Mouse (Mus musculus) layer of hippocampus, postnatal 14 days (tissue): Measurements from ENCODE around the gene Zfp281. TPM values are rescaled to one million over a fixed set of nuclear protein-coding genes. Genes with fewer than 3 reads are reported as not detected.
A peak's percentile ranks its signal among the peaks of the same experiment; 100 is the strongest.

ENCODE experiments used
- DNase-seq, 2 experiments: peaks; one replicate each; pipeline ENCODE4 v3.0.0; 2021 to 2022; ENCODE audit warnings: low spot score in 2 of 2, mixed read lengths in 1 of 2
- long read RNA-seq, 2 experiments: library from polyadenylated mRNA; stranded (forward); transcript quantifications; one replicate each; pipeline ENCODE4 v2.0.0; 2021
- total RNA-seq, 2 experiments: library from RNA; stranded (reverse); gene quantifications; 2 replicates each; pipeline ENCODE4 v1.2.3; 2021

The Zfp281 gene
- 10 to 100 TPM; 30.7 to 31.3 TPM for total RNA-seq
- long read RNA-seq, experiment 1, full-length matches to known transcripts: 24 of 38 reads
- long read RNA-seq, experiment 1, partial matches to known transcripts: 0 of 38 reads
- long read RNA-seq, experiment 1, other reads (novel, unspliced or antisense): 14 of 38 reads
- long read RNA-seq, experiment 2, full-length matches to known transcripts: 22 of 42 reads
- long read RNA-seq, experiment 2, partial matches to known transcripts: 0 of 42 reads
- long read RNA-seq, experiment 2, other reads (novel, unspliced or antisense): 20 of 42 reads

- peak; percentile 93 to 97 for DNase-seq
Observed at GRCm38 (mm10) chr1:136624146-136625018, at the start of gene Zfp281. Gene Zfp281, plus strand, starts transcription at chr1:136624901.

- DNase-seq: no peak
Observed at GRCm38 (mm10) chr1:136577890-136578663, 46.6 kb upstream of the Zfp281 start.

GRCm38 (mm10) chr1:136579360-136579759, 45.3 kb upstream of the Zfp281 start:
- DNase-seq: no peak

- DNase-seq: no peak
Observed at GRCm38 (mm10) chr1:136580266-136580665, 44.4 kb upstream of the Zfp281 start.

GRCm38 (mm10) chr1:136581841-136582240, 42.9 kb upstream of the Zfp281 start:
- no peak for DNase-seq

GRCm38 (mm10) chr1:136587761-136588405, 36.8 kb upstream of the Zfp281 start:
- DNase-seq: no peak

GRCm38 (mm10) chr1:136588908-136589307, 35.8 kb upstream of the Zfp281 start:
- no peak for DNase-seq

GRCm38 (mm10) chr1:136592741-136593140, 32.0 kb upstream of the Zfp281 start:
- DNase-seq: no peak

GRCm38 (mm10) chr1:136594235-136594850, 30.4 kb upstream of the Zfp281 start:
- no peak for DNase-seq

- DNase-seq: no peak
Observed at GRCm38 (mm10) chr1:136596821-136597220, 27.9 kb upstream of the Zfp281 start.

- no peak for DNase-seq
Observed at GRCm38 (mm10) chr1:136598286-136598685, 26.4 kb upstream of the Zfp281 start.

- no peak for DNase-seq
Observed at GRCm38 (mm10) chr1:136600067-136600466, 24.6 kb upstream of the Zfp281 start.

GRCm38 (mm10) chr1:136600647-136601345, 23.9 kb upstream of the Zfp281 start:
- DNase-seq: no peak

- no peak for DNase-seq
Observed at GRCm38 (mm10) chr1:136601346-136601888, 23.3 kb upstream of the Zfp281 start.

GRCm38 (mm10) chr1:136602303-136602702, 22.4 kb upstream of the Zfp281 start:
- DNase-seq: no peak

GRCm38 (mm10) chr1:136604190-136604589, 20.5 kb upstream of the Zfp281 start:
- no peak for DNase-seq

GRCm38 (mm10) chr1:136605790-136606189, 18.9 kb upstream of the Zfp281 start:
- DNase-seq: no peak

GRCm38 (mm10) chr1:136606278-136606677, 18.4 kb upstream of the Zfp281 start:
- DNase-seq: no peak
